Mouse (Mus musculus) kidney, adult 18-20 months (tissue): ENCODE results near the gene Tap2.

Source experiments
- DNase-seq: peaks from one replicate; pipeline ENCODE4 v3.0.0; 2021

Tap2 gene

GRCm38 (mm10) chr17:34196941-34197894 lies 6.1 kb upstream of the Tap2 start, which contains the start of gene Psmb8:
TSS of gene Psmb8 (plus strand) at chr17:34197721.
- DNase-seq, result peak; percentile 92

GRCm38 (mm10) chr17:34197904-34198520 lies 5.3 kb upstream of the Tap2 start:
- peak; percentile 63 for DNase-seq

GRCm38 (mm10) chr17:34198521-34198912 lies 4.8 kb upstream of the Tap2 start:
- no peak for DNase-seq

- no peak for DNase-seq
These were observed 4.2 kb upstream of the Tap2 start for GRCm38 (mm10) chr17:34199050-34199619.

GRCm38 (mm10) chr17:34200047-34200446 lies 3.3 kb upstream of the Tap2 start:
- no peak for DNase-seq

GRCm38 (mm10) chr17:34200772-34201505 lies 2.4 kb upstream of the Tap2 start:
- no peak for DNase-seq

- DNase-seq, result no peak
These were observed 1.7 kb upstream of the Tap2 start for GRCm38 (mm10) chr17:34201506-34202055.

GRCm38 (mm10) chr17:34202760-34203442 lies 426 bp upstream of the Tap2 start:
- DNase-seq, result no peak

- DNase-seq, result peak; percentile 92
These were observed 1.1 kb downstream of the Tap2 start for GRCm38 (mm10) chr17:34204303-34205010.

GRCm38 (mm10) chr17:34205021-34205745 lies 1.9 kb downstream of the Tap2 start:
- peak; percentile 35 for DNase-seq

GRCm38 (mm10) chr17:34205746-34206176 lies 2.4 kb downstream of the Tap2 start:
- peak; percentile 39 for DNase-seq

GRCm38 (mm10) chr17:34206731-34207130 lies 3.4 kb downstream of the Tap2 start:
- no peak for DNase-seq

GRCm38 (mm10) chr17:34207456-34207855 lies 4.1 kb downstream of the Tap2 start:
- no peak for DNase-seq

- no peak for DNase-seq
These were observed 4.5 kb downstream of the Tap2 start for GRCm38 (mm10) chr17:34207866-34208265.

GRCm38 (mm10) chr17:34208421-34208820 lies 5.1 kb downstream of the Tap2 start:
- DNase-seq, result no peak

- no peak for DNase-seq
These were observed 6.4 kb downstream of the Tap2 start for GRCm38 (mm10) chr17:34209680-34210079.

- no peak for DNase-seq
These were observed 7.3 kb downstream of the Tap2 start for GRCm38 (mm10) chr17:34210599-34210998.

GRCm38 (mm10) chr17:34211746-34212365 lies 8.5 kb downstream of the Tap2 start:
- no peak for DNase-seq

GRCm38 (mm10) chr17:34213936-34214335 lies 10.6 kb downstream of the Tap2 start:
- DNase-seq, result no peak

GRCm38 (mm10) chr17:34215176-34215575 lies 11.8 kb downstream of the Tap2 start:
- DNase-seq, result no peak
